Mouse (Mus musculus): ENCODE results near the gene Dao.

The Dao gene

GRCm38 (mm10) chr5:113984025-113984740, 19.3 kb upstream of the Dao start:
- no peak for DNase-seq

GRCm38 (mm10) chr5:113985737-113986136, 17.8 kb upstream of the Dao start:
- no peak for DNase-seq

DNA sequence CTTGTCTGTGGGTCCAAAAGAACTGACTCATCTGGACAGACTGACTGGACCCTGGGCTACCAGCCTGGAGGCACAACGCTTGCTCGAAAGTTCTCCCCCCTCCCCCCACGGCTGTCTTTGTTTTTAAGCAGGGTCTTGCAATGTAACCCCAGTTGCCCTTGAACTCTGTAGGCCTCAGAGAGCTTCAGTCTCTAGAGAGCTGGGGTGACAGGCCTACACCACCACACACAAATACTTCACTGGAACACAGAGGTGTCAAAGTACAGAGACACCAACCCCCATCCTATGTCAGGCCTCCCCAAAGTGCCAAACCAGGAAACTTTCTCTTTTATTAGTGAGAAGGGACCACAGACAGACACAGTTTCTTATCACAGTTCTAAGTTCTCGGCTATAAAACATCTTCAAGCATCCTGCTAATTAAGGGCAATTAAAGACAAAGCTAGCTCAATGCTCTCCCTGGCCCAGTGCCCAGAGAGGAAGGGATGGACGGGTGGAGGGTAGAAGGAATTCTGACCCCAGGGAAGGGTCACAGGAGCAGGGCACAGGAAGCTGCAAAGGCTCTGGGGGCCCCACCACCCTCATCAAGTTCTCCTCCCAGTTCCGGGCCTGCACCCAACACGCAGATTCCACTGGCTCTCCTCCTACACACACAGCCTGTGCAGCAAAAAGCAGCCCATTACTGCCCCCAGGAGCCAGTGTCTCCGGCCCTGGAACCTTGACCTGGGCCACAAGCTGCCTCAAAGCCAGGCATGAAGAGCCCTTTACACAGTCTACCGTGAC, 17.1 kb upstream of the Dao start:
- no peak for DNase-seq

DNA sequence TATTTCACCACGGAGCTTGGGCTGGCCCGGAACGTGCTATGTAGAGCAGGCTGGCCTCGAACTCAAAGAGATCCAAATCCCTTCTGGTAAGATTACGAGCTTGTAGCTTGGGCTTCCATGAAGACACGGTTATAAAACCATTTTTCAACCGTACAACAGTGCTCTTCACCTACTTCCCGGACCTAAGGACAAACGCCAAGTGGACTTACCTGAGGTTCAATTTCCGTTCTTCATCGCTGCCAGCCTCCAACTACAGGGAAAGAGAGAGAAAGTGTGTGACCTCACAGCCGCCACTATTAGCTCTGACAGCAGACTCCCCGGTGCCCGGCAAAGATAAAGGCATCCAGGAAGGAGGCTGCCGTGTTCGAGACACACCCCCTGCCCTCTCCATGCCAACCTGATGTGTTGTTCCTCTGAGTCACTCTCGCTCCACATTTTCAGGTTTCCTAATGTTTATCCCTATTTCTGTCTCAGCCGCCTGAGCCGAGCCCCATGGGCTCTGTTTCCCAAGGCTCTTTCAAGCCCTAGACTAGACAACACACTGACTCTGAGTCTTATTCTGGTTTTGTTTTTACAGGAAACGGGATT, 14.0 kb upstream of the Dao start:
- no peak for DNase-seq

DNA sequence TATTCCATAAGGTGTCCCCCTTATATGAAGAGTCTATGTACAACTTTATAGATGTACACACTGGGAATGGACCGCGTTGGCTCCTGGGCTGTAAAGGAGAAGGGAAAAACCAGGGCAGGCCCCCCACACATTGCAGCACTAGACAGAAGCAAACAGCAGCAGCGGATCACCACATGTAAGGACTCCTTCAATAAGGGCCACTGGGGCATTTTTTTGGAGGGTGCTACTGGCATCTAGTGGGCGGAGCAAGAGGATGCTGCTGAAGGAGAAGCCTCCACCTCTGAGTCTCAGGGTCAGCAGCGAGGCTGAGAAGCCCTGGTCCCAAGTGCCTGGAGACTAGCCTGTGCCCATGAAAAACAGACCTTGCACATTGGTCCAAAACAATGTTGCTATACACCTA, 12.9 kb upstream of the Dao start:
- DNase-seq, result no peak

DNA sequence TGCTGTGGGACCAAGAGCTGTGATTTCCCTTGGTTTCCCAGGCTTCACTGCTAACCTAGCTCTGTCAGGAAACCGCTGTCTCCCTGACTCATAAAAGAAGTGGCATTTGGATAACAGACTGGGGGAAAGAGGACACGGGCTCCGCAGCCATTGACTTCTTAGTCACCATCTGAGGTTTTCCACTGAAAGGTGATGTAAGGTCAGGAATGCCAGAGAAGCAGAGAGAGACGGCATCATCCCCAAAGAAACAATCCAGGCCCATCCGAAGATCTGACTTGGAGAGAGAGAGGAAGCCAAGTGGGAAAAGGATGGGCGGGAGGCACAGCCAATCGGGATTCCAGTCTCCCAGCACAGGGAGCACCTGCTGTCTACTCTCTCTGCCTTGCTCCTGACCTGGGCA, 12.4 kb upstream of the Dao start:
- no peak for DNase-seq

- DNase-seq, result no peak
These were observed 11.1 kb upstream of the Dao start for GRCm38 (mm10) chr5:113992339-113992831.

DNA sequence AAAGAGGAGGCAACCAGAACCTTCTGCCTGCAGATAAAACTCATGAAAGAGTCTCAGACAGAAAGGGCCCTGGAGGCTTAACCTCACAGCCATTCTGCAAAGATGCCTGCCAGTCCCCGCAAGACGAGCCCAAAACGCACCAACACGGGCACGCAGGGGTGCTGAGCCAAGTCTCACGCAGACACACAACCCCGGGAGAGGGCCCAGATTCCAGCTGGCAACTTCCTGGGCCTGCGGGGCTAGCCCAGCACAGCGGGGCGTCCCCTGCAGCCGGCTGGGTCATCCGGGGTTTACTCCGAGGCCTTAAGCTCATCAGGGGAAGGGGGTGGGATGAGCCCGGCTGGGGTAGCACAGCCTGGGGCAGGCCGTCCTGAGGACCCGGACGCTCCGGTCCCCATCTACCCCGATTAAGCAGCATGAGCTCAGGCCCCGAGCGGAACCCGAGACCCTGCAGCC, 10.4 kb upstream of the Dao start:
- DNase-seq, result peak; percentile 56

DNA sequence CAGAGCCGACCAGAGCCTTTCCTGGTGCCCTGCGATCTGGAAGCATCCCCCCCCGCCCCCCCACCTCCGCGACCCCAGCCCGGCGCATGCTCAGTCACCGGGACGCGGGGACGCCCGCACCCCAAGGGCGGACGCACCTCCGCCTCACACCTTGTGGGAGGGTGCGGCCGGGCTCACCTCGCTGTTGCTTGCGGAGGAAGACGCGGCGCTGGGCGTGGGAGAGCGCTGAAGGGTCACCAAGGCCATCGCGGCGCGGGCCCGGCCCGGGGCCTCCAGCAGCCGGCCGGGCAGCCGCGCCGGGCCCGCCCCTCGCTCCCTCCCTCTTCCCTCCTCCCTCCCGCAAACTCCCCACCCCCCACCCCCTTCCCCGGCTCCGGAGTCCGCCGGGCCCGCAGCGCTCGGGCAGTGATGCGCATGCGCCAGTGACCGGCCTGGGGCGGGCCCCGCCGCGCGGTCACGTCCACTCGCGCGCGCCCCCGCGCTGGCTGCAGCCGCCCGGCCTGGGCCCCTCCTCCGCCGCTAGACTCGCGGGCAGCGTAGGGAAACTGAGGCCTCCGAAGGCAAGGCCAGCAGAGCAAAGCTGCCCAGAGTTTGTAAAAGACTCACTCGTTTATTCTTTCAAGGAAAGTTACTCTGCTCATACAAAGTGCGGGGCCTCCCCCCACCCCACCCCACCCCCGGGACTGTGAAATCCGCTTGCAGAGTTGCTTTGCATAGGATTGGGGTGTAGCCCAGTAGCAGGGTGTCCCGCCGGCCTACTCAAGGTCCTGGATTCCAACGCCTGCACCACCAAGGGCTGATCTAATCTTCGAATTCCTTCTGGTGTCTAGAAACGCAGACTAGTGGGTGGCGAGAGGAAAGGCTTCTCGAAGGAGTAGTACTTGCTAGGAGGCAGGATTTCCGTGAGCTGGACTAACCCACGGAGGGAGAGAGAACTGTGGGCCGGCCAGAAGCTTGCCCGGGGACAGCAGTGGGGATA, 9.7 kb upstream of the Dao start, which contains the start of gene Ssh1:
Gene Ssh1 (minus strand): TSS at position 408 of the 979 bp plus-strand sequence.
- peak; percentile 88 for DNase-seq

GRCm38 (mm10) chr5:113996458-113996857, 7.0 kb upstream of the Dao start:
- DNase-seq, result no peak

DNA sequence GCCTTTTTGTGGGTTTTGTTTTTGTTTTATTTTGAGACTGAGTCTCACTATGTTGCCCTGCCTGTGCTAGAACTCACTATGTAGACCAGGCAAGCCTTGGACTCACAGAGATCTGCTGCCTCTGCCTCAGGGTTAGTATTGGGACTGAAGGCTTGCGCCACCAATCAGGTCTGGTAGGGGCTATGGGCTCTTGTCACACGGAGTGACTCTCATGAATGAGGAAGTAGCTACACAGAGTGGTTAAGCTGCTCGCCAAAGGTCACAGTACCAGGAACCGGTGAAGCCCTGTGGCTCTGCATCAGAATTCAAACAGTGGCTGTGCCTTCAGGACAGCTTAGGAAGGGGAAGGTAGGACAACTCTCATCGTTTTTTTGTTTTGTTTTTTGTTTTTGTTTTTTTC, 4.1 kb upstream of the Dao start:
- DNase-seq, result no peak

DNA sequence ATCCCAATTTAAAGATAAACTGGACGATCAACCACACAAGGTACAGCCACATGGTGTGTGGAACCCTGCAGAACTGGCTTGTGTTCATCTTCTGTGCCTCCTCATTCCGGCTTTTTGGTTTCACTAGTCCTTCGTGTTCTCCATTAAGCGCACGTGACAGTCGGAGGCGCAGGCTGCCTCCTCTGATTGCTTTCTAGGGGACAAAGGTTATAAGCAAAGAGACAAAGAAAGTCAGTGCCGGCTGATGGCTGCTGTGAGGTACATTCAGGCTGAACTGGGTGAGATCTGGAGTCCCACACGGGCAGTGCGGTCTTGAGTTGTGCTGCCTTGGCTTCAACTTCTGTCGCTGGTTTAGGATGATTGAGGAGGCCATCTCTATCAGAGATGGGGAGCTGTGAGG, 1.1 kb downstream of the Dao start:
- DNase-seq, result no peak

- no peak for DNase-seq
These were observed 1.6 kb downstream of the Dao start for GRCm38 (mm10) chr5:114005100-114005499.

DNA sequence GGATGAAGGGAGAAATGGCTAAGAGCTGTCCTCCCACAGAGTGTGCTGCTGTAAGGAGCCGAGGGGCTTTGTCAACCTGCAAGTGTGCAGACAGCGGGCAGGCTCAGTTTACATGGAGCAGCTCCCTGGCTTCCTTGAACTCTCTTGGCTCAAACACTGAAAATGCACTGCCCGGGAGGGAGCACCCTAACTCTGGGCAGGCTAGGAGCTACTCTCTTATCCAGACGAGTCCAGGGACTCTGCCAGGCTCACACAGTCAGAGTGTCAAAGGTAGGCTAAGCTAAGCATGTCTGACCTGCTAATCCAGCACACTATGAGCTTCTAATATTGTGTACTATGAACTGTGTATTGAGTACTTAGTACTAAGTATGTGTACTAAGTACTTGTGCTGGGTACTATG, 3.5 kb downstream of the Dao start:
- DNase-seq, result no peak

GRCm38 (mm10) chr5:114007753-114008453, 4.4 kb downstream of the Dao start:
- no peak for DNase-seq

- no peak for DNase-seq
These were observed 5.5 kb downstream of the Dao start for GRCm38 (mm10) chr5:114009049-114009448.

DNA sequence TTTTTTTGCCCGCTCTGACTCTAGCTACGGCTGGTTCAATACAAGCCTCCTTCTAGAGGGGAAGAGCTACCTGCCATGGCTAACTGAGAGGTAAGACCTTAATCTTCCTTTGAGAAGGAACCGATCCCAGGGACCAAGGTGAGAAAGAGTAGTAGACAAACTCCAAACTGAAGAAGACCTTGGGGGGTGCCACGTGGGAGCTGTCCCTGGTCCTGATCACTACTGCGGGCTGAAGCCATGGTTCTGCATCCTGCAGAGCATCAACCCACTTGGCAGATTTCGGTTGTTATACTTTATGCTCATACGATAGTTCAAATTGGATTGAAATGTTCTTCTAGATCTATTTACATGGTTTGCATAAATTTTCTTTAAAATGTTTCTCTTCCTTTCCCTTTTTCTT, 11.6 kb downstream of the Dao start:
- DNase-seq, result no peak

DNA sequence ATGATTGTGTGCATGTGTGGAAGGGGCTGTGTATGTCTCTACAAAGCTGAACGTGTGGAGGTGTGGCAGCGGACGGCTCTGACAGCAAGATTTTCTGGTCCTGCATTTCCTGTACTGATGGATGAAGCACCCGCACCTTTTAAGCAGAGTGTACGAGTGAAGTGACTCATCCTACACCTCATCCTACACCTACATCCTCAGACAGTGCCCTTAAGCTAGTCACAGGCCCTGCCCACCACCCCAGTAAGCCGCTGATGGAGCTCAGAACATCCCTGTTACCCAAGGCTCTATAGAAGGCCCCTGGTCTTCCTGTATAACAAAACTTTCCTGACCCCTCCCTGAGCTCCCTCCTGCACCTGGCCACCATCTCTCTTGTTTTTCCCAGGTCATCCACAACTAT, 20.9 kb downstream of the Dao start:
- DNase-seq, result no peak

- no peak for DNase-seq
These were observed 21.4 kb downstream of the Dao start for GRCm38 (mm10) chr5:114024885-114025284.

- DNase-seq, result no peak
These were observed 23.9 kb downstream of the Dao start for GRCm38 (mm10) chr5:114027217-114027944.

DNA sequence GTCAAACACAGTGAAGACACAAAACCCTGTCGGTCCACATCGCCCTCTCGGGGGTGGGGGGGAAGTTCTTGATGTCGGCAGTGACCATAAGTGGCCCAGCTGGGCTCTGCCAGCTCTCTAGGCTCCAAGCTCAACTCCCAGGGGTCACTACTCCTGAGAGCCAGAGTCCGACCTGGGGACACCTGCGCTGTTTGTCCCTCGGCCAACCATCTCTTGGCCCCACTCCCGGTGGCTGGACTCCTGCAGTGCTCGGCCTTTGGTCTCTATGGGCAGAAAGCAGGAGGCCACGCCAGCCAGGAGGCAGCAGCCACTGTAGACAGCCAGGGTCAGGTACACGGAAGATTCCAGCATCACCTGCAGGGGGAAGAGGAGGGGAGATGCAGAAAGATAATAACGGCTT, 24.6 kb downstream of the Dao start:
- no peak for DNase-seq

All from right cerebral cortex, postnatal 25 days (tissue).